Mouse (Mus musculus) embryonic fibroblast, embryonic 13.5 days (primary cell): ENCODE results near the gene Anxa6.

ENCODE experiments used
- CTCF ChIP-seq: IDR thresholded peaks from 2 replicates; pipeline ENCODE4 v1.5.1; 2011; ENCODE audit warnings: mild to moderate bottlenecking, control low read depth, low read length, moderate library complexity, borderline replicate concordance; ENCODE audit not compliant: insufficient read depth
- POLR2A ChIP-seq: IDR thresholded peaks from 2 replicates; pipeline ENCODE4 v1.6.1; 2011; ENCODE audit warnings: low read depth, mild to moderate bottlenecking, control low read depth, low read length, moderate library complexity

DNA sequence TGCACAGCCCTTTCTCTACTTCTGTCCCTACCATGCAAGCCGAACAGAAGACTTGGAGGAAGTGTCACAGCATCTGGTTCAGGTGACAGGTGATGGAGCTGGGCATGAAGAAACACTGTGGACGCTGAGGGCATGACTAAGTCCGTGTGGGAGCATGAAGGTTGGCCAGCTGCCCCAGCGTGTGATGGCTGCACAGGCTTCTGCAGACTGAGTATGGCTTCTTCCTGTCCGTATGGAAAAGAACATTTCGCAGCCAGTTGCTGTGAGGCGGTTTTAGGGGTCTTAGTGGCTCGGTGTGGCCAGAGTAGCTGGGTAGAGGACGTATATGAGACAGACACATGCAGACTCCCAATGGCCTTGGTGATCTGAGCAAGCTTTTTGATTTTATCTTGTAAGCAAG lies 48.0 kb upstream of the Anxa6 start:
- TF ChIP-seq POLR2A: no peak
- no peak for TF ChIP-seq CTCF
